Mouse (Mus musculus) erythroblast, adult 5-6 weeks (primary cell): ENCODE data around the gene Gm815. TPM values are rescaled to one million over a fixed set of nuclear protein-coding genes. Genes with fewer than 3 reads are reported as not detected.

ENCODE experiments used
- ATAC-seq: replicated peaks from 2 replicates; pipeline ENCODE4 v1.8.0; 2016; ENCODE audit warnings: moderate number of reproducible peaks, mild to moderate bottlenecking, moderate TSS enrichment, inconsistent platforms; ENCODE audit not compliant: poor library complexity, low FRiP score, severe bottlenecking
- total RNA-seq, 2 experiments: library from RNA; stranded (forward) in 1 of 2; stranded (reverse) in 1 of 2; fragments of 150-400 nt in 1 of 2; fragments of 200-764, 138-1000 nt in 1 of 2; gene quantifications; 2 replicates each; pipeline versions ENCODE4 v1.2.3 to v1.2.4; 2015 to 2017; ENCODE audit warnings: low replicate concordance in 2 of 2

Gene Gm815
- total RNA-seq, 2 experiments from 2014 or later = not detected

DNA sequence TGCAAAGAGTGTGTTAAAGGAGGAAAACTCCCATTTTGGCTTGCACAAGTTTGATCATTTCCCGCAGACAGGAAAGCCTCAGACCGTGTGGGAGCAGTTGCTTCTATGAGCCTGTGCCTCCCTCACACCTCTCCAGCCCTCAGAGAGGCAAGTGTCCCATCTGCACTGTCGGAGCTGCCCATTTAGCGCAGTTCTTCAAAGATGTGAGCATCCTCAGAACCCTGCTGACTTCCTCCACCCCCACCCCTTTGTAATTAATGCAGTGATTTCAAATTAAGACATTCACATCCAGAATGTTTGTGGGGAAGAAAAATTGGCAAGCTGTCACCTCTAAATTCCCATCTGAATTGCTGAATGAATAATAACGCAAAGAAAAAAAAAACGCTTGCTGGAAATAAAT lies 12.8 kb upstream of the Gm815 start:
- no peak for ATAC-seq

DNA sequence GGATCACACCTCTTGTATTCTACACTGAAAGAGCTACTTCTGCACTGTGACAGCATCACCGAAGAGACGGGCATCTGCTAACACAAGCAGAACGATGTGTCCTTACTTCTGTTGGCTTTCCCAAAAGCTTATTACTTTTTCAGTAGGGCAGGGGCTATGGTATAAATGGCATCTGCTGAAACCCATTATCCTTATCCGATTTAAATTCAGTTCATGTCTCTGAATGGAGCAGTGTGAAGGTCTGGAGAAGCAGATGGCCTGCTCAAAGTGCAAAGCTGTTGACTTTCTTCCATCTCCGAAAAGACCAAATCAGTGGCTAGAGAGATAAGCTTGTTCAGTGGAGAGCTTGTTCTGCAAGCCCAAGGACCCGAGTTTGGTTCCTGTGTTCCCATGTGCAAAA lies 10.1 kb upstream of the Gm815 start:
- ATAC-seq = no peak

DNA sequence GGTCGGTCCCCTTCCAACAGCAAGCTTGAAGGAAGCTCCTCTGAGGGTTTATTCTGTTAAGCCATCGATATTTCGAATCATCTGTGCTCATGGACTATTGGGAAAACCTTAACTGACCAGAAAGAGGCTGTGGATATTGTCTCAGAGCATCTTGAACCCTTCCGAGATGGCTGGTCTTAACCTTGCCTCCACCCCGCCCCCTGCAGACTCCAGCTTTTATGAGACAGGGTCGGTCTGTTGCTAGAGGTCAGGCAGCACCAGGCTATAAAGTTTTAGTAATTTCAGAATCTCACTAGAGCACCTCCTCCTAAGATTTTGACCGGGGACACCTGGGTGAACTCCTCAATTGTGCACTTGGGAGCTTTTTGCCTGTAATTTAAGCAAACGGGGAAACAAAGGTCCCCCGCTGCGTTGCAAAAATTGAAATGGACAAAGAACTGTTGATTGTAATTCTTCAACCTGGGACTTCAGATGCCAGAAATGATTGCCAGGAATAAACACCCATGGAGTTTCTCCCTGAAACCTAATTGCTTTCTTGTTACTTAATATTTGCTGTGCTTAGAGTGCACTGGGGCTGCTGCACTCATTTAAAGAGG lies 8.4 kb upstream of the Gm815 start:
- no peak for ATAC-seq

DNA sequence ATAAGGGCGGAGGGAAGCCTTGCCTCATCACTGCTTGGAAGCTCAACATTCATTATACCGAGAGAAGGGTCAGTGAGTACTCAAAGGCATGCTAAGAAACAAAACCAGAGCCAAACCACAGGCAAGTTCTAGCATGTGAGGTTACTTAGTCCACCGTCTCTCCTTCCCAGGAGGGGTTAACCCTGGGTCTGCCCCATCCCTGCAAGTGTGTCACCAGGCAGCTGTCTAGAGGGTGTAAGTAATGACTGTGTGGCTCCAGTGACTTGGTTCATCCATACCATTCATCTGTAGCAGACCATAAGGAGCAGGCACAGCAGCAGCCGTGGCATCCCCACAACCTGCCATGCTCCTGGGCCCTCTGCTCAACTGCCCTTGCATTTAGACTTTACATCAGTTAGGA lies 5.8 kb upstream of the Gm815 start:
- no peak for ATAC-seq

DNA sequence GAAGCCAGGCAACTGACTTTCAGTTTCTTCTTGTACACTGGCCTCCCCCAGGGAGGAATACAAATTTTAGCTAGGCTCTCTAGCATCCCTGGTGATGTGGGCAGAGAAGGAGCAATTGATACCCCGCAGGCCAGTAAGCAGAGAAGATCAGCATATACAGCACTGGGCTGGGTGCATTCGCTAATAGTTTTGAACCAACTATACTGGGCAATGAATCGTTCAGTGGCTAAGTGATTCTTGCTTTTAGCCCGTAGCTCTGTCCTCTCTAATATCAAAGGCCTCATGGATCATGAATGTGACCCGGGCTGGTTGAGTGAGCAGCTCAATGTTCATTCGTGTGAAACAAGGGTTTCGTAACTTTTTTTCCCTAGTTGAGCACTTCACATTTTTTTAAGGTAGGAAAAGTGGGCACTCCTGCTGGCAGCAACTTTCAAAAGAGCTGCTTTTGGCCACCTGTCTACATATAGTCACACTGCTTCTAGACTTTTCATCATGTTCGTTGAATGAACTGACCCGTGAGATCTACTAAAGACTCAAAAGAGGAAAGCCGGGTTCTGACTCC lies 3.7 kb upstream of the Gm815 start:
- no peak for ATAC-seq

DNA sequence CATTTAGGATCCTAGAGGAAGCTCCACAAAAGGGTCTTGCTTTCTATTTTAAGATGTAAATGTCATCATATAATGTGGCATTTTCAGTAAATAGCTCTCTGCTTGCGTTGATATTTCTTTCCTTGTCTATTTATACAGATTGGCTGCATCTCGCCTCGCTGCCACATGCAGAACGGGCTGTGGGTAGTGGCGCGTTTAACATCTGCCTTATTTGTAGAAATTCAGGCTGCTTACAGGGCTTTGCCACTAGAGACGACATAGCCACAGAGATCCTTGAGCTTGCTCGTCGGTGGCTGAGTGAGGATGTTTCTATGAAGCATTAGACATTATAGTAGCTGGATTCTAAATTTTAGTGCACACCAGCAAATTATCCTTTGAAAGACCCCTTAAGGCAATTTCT lies 2.5 kb downstream of the Gm815 start:
- no peak for ATAC-seq

DNA sequence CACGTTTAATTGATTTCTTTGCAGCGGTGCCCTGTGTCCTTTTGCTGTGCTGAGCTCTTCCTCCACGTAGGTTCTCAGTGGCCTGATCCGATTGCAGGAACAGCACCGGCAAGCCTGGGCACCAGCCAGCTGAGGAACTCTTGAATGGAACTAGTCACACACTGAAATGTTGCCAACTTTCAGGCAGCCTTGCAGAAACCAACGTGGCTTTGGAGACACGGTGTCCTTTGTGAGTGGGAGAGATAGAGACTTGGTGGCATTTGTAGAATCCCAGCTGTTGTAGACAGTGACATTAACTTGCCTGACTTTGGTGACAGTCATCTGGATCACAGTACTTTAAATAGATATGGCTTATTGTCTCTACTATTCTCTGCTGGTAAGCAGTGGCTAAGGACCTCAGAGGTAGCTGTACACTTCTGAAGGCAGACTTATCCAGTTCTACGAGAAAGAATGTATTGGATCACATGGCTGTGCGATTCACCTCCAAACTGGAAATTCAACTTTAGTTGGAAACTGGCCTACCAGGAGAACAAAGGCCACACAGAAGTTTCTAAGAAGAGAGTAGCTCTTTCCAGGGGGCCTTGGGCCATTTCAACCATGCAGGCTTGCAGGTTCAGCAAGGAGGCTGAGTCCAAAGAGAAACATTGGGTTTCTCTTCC lies 5.8 kb downstream of the Gm815 start:
- ATAC-seq = no peak

DNA sequence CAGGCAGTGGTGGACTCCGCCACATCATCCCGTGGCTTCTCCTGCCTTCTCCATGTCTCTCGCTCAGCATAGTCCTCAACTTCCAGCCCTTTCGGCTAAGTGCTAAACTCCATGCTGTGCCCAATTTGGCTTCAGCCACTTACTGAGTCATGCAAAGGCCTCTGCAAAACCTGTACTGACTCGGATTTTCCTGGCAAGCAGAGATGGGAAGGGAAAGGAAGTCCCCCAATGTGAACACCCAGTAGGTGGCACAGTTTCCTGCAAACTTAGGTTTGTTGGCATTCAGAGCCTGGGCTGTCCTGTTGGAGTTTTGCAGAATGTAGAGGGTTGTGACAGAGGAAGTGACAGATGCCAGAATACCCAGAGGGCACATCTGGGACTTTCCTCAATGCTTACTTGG lies 7.2 kb downstream of the Gm815 start:
- ATAC-seq = no peak

DNA sequence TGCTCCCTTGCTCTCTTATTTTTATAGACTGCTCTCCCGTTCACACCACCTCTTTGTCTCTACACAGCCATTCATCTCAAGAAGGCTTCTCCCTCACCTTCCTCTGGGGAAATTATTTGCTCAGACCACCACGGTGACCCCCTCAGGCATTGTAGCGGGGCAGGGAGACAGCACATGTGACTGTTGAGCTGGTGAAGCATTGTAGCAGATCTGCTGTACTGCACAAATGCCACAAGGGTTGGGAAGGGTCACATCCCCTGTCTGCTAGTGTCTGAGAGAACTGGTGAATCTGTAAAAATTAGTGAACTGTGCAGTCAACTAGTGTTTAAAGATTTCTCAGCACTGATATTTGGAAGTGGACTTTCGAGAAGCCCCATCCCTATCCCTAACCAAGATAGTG lies 16.5 kb downstream of the Gm815 start:
- no peak for ATAC-seq

DNA sequence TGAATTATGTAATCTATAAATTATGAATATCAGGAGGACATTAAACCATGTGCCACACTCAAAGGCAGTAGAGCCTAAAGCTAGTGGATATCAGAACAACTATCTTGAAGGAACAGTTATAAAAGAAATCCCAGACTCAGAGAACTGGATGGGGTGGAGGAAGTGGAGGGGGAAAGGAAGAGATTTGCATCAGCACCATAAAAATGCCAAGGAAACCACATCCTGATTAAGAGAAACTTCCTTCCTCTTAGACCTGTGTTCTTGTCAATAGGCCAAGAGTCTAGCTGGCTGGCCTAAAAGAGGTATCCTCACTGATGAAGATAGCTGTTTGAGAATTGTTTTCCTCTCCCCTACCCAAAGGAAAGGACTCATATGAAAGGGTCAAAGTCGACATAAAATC lies 28.6 kb downstream of the Gm815 start:
- no peak for ATAC-seq

DNA sequence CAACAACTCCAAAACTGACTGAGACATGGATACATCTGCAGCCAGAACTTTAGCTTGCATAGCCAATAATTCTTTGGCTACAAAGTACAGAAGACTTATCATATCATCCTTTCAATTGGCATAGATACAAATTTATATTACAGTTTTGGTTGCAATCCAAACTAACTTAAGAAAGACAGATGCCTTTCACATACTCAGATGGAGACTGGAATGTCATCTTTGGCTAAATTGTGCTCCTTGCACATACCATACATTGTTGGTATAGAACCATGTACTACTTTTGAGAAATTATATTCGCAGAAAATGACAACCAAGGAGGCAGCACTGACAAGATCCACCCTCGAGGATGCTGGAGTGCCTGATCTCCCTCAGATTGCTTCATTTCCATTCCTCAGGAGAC lies 35.1 kb downstream of the Gm815 start:
- no peak for ATAC-seq

DNA sequence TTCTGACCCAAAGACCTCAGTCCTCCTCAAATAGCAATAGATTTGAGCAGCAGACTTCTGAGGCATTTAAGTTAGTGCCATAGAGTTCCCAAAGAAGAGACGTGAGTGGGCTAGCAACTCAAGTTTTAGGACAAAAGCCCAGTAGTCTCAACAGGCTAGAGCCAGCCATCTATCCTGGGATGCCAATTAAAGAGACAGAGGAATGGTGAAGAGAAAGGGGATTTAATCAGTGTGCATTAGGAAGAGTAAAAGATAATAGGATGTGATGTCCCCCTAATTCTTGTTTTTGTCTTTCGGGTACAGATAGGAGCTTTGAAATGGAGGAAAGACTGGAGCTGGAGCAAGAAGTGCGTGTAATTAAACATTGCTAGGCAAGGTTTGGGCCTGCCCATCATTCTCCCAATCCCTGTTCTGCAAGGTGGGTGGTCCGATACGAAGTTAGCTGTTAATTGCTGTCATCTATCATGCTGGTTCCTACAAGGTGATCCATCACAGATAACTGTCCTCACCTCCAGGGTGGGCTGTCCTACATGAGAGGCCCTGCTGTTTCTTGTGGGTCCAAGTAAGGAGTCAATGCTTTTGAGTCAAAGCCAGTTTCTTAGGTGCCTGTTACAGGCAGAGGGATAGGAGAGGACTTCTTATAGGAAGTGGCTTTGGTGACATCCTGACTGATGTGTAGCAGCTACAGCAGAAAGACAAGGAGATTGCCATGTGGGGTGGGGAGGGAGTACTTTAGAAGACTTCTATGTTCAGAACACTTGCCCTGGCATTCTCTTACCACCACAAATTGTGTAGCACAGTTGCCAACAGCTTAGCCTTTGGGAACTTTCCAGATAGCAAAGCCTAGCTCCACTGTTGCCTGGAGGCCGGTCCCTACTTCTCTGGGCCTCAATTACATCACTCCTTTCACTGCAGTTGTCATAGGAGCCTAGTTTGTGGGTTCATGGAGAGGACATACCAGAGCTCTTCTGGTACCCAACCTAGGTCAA lies 44.9 kb downstream of the Gm815 start:
- no peak for ATAC-seq

DNA sequence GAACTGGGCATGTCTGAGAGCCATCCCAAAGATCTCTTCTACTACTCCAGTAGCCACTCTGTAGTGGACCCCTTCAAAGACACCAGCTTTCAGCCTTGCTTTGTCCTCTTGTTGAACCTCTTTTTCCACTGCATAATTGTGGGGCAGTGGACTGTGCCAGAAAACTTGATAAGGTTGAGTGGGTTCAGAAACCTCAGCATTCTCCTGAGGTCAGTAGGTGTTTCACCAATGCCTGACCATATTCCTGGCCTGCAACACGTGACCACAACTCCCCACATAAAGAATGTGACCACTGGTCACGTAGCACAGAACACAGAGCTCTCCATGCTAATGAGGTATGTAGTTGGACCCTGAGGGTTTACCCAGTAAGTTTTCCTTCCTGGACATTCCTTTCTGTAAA lies 48.5 kb downstream of the Gm815 start:
- no peak for ATAC-seq
